Mouse (Mus musculus) cerebellum, adult 11 months (tissue): ENCODE measurements around the gene Gm5447.
A peak's percentile ranks its signal among the peaks of the same experiment; 100 is the strongest.

Source experiments
- DNase-seq: peaks from one replicate; pipeline ENCODE4 v3.0.0; 2022

Gene Gm5447

DNA sequence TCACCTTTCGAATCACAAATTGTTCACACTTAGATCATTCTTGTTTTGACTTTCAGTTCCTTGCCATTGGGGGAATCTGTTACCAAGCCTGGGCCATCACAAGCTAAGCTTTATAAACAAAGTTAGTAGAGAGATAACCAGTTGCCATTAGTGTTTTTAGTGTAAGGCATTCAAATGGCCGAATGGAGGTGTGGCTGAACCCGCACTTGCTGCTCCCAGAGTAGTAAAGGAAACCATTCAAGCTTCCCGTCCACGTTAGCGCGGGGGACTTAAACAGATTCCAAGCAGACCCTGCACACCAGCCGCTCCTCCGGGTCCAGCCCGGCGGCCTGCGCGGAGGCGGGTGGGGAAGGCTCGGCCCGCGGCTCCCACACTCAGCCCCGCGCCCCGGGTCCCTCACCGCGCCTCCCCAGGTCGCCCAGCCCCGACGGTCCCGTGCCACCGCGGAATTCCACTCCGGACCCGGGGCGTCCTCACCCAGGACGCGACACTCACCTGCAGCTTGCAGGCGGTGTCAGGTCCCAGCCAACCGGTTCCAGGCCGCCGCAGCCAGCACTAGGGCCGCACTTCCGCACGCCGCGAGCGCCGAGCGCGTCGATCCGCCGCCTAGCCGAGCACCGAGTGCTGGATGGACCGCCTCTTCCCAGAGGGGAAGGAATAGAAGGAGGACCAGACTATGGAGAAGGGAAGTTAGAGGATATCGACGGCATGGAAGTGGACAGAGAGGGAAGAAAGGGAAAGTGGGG, at the start of gene Gm5447, which contains the start of gene Exoc2:
Gene Gm5447, plus strand, starts transcription at position 704 of the 746 bp plus-strand sequence.
Gene Exoc2, minus strand, starts transcription at position 593 of the 746 bp plus-strand sequence.
- DNase-seq = peak; percentile 78

DNA sequence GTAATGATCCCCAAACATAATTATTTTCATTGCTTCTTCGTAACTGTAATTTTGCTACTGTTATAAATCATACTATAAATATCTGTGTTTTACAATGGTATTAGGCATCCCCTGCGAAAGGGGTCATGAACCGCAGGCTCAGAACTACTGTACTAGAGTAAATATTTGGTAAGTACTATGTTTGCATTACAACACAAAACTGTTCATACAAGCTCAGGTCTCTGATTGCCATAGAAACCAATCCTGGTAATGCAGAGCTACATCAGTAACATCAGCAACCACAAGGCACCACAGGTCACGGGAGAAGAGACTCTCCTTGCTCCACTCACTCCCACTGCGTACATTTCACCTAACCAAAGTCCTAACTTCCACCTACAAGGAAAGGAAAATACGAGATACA, 49.7 kb upstream of the Gm5447 start:
- no peak for DNase-seq

- no peak for DNase-seq
These were observed 44.9 kb upstream of the Gm5447 start for GRCm38 (mm10) chr13:30929119-30929518.

DNA sequence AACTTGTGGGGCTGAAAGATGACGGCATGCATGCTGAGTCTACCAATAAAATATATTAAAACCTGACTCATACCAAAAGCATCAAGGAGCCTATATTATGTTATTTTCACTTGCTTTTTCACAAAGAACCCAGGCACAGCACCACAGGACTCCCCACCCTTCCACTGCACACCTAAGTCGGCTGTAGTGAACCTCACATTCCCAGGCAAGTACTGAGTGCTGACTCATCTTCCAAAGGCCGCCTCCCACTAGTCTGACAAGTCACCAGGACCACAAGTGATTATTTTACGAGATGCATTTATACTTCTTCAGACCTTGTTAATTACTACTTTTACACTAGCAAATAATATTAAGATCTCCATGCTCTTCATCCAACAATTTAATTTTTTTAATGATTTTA, 42.4 kb upstream of the Gm5447 start:
- DNase-seq = no peak

DNA sequence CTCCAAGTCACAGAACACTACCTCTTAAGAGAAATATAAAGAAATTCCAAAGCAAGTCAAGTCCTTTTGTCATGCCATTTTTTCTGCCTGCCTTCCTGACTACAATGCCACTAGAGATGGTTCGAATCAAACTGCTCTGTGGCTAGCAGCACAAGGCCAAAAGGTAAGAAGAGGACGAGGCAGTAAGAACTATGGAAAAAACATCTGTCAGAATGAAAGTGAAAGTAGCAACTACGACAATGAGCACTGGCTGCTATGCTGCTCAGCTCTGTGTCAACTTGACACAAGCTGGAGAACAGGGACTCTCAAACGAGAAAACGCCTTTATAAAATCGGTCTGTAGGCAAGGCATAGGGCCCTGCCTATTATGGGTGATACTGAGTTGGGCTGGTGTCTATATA, 41.0 kb upstream of the Gm5447 start:
- no peak for DNase-seq

- no peak for DNase-seq
These were observed 28.2 kb upstream of the Gm5447 start for GRCm38 (mm10) chr13:30945788-30946187.

- no peak for DNase-seq
These were observed 26.9 kb upstream of the Gm5447 start for GRCm38 (mm10) chr13:30947129-30947528.

DNA sequence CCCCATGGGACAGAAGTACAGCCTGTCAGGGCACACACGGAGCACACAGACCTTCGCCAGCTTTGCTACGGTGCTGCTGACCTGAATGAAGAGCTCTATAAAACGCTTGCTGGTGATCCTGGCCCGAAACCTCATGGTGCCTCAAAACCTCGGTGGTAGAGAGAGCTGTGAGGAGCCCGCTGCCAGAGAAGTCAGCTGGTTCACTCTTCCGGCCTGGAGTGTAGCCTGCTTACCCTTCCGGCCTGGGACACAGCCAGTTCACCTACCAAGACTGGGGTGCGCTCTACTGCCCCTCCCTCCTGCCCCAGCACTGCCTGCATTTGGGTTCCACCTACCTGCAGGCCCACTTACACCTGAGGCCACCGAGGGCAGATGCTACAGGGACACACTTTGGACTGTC, 26.5 kb upstream of the Gm5447 start, which contains the start of gene Hus1b:
Gene Hus1b, minus strand, starts transcription at position 220 of the 400 bp plus-strand sequence.
- DNase-seq = no peak

GRCm38 (mm10) chr13:30949181-30949580, 24.8 kb upstream of the Gm5447 start:
- no peak for DNase-seq

GRCm38 (mm10) chr13:30952044-30952443, 22.0 kb upstream of the Gm5447 start:
- no peak for DNase-seq

DNA sequence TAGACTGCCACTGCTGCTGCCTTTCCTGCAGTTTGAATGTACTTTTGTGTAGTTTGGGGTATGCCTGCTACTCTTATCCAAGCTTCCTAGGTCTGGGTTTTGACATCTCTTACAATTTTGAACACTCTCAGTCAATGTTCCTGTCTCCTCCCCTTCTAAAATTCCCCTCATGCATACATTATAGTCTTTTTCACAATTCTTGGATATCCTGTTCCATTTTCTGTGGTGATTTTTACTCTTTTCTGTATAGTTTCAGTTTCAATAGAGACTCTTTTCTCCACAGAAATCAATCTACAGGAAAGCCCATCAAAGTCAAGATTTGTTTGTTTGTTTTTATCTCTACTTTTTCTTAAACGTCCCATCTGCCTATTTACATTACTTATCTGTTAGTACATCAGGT, 20.4 kb upstream of the Gm5447 start:
- DNase-seq = no peak

DNA sequence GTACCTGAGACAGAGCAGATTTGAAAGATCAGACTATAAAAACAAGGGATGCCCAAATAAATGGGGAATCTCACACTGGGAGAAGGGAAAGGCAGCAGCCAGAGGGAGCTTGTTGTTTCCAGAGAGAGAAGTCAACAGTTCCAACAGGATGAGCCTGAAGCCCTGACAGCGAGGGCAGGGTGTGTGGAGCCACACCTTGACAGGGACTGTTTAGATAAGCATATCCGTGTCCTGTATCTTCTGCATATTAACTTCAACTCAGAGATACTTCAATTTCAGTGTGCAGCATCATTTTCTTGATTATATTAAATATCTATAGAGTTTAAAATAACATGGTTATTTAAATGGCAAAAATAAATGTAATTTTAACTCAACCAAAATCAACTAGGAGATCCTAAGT, 13.3 kb upstream of the Gm5447 start:
- no peak for DNase-seq

- no peak for DNase-seq
These were observed 12.1 kb upstream of the Gm5447 start for GRCm38 (mm10) chr13:30961932-30962331.

- no peak for DNase-seq
These were observed 7.5 kb upstream of the Gm5447 start for GRCm38 (mm10) chr13:30966507-30966911.

GRCm38 (mm10) chr13:30968311-30968710, 5.7 kb upstream of the Gm5447 start:
- DNase-seq = no peak

DNA sequence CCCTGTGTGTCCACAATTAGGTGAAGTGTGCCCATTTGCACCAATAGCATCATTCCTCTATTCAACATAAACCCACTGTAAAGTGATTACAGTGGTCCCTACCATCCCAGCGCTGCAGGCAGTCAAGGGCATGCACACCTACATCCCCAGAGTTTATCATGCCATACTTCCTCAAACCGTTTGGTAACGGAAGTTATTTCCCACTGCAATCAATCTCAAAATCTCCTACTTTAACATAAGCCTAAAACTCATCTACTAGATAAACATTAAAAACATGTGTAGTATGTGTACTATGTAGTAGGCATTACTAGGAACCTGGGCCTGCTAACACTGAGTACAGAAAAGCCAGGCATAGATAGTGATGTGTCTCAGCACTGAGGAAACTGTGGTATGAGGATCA, 3.0 kb upstream of the Gm5447 start:
- no peak for DNase-seq

GRCm38 (mm10) chr13:30972102-30972501, 1.9 kb upstream of the Gm5447 start:
- no peak for DNase-seq

DNA sequence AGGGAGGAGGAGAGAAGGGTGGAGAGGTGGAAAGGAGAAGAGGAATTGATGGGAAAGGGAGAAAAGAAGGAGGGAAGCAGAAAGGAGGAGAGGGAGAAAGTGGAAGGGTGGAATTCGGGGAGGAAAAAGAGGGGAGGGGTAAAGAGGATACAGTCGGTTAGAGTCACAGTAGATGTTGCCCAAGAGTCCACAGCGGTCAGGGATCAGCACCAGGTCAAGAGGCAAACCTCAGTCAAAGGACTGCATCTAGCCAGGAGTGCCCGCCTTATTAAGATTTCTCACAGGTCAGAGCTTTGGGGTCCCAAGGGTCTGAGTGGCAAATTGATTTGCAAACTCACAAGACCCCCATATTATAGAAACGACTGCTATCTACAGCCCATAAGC, 235 bp downstream of the Gm5447 start:
- no peak for DNase-seq

DNA sequence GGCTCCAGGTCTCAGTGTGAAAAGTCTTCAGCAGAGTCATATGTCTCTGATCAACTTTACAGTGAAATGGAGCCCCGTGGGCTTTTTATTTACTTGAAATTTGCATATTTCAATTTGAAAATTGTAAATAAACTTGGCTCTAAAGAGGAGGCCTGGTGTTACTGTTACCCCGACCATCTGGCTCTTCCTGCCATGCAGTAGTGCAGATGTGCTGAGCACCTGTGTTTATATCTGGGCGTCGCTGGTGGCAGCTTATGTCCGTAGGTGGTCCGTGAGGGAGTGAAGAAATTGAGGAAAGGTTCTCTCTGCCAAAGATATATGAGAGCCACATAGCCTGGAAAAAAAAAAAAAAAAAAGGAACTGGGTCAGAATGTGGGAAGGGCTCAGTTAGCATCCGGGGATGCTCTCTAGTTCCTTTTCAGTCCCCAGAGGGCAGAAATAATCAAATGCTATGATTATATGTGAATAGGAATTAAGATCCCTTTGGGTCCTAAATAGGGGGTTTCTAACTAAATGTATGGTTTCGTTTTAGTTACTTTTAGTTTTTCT, 2.6 kb downstream of the Gm5447 start:
- DNase-seq = no peak

GRCm38 (mm10) chr13:30978224-30978623, 4.2 kb downstream of the Gm5447 start:
- DNase-seq = no peak

DNA sequence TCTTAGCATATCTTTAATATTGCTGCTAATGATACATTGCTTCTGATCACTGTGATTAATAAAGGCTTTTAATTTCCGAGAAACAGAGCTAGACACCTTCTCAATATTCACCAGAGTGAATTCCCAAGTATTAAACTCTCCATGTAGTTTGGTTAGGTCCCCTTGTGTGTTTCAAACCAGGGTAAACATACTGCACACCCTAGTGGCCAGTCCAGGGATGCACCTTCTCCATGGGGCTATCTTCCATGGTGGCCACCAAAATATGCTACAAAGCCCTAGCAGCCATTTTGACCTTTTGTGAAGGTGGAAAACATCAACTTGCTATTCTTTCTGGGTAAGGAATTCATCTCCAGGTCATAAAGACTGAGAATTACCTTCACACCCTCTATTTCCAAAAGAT, 7.7 kb downstream of the Gm5447 start:
- no peak for DNase-seq

DNA sequence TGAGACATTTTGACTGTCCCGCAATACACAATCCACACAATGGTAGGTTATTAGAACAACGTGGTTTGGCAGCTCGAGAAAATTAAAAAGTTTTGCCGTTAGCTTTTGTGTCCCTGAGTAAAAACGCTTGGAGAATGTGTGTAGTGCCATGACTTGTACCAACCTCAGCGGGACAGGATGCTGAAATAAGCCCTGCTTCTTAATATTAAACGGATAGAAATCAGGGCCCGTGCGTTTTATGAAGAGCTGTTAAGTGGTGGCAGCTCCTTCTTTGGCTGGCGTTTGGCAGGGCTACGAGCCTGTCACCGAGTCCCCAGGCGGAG, 11.2 kb downstream of the Gm5447 start:
- DNase-seq = no peak

GRCm38 (mm10) chr13:30985598-30986466, 11.8 kb downstream of the Gm5447 start:
- DNase-seq = peak; percentile 51

- DNase-seq = peak; percentile 8
These were observed 13.0 kb downstream of the Gm5447 start for GRCm38 (mm10) chr13:30986934-30987455.
